Mouse (Mus musculus) embryonic facial prominence, embryonic 11.5 days (tissue): ENCODE results near the gene Tm9sf4. TPM values are rescaled to one million over a fixed set of nuclear protein-coding genes. Genes with fewer than 3 reads are reported as not detected.

Experiments
- ATAC-seq: fragments of 200-750 bp; cut with Nextera tagmentation; replicated peaks from 2 replicates; pipeline ENCODE4 v1.8.0; 2017; ENCODE audit warnings: low read depth; ENCODE audit not compliant: insufficient number of reproducible peaks, low FRiP score, low TSS enrichment
- DNase-seq: peaks from one replicate; pipeline ENCODE4 v3.0.0-alpha.2; 2015; ENCODE audit warnings: low spot score
- H3K27ac ChIP-seq: fragments of 300-500 bp; sonication (generic); replicated peaks from 2 replicates; pipeline ENCODE4 v1.5.1; 2014; ENCODE audit warnings: mild to moderate bottlenecking, low read depth, low read length, control low read depth
- H3K27me3 ChIP-seq: fragments of 300-500 bp; sonication (generic); 2 replicates; pipeline ENCODE4 v1.6.1; 2014; ENCODE audit warnings: mild to moderate bottlenecking, low read length, moderate library complexity, mixed read lengths; ENCODE audit not compliant: control insufficient read depth, insufficient read depth
- H3K36me3 ChIP-seq: fragments of 300-500 bp; sonication (generic); replicated peaks from 2 replicates; pipeline ENCODE4 v1.6.1; 2014; ENCODE audit warnings: low read depth, mild to moderate bottlenecking, low read length, moderate library complexity, mixed read lengths; ENCODE audit not compliant: control insufficient read depth, insufficient read depth
- H3K4me1 ChIP-seq: fragments of 300-500 bp; sonication (generic); 2 replicates; pipeline ENCODE4 v1.6.1; 2014; ENCODE audit warnings: low read length, mixed read lengths; ENCODE audit not compliant: control insufficient read depth, insufficient read depth
- H3K4me2 ChIP-seq: fragments of 300-500 bp; sonication (generic); 2 replicates; pipeline ENCODE4 v1.6.1; 2014; ENCODE audit warnings: low read depth, mild to moderate bottlenecking, control low read depth, low read length, moderate library complexity
- H3K4me3 ChIP-seq: fragments of 300-500 bp; sonication (generic); 2 replicates; pipeline ENCODE4 v1.5.1; 2014; ENCODE audit warnings: low read depth, low read length, control low read depth
- H3K9ac ChIP-seq: fragments of 300-500 bp; sonication (generic); replicated peaks from 2 replicates; pipeline ENCODE4 v1.6.1; 2014; ENCODE audit warnings: mild to moderate bottlenecking, control low read depth, low read length
- H3K9me3 ChIP-seq: fragments of 300-500 bp; sonication (generic); replicated peaks from 2 replicates; pipeline ENCODE4 v1.6.1; 2016; ENCODE audit warnings: mild to moderate bottlenecking, low read length, inconsistent platforms, mixed read lengths; ENCODE audit not compliant: control insufficient read depth
- WGBS: fragments of 180-500 bp; shearing (Covaris S2); extraction: QIAGEN DNeasy Blood & Tissue Kit; methylation state at CpG from one replicate; pipeline ENCODE4 v1.1.7; 2014; 5-methylcytosine and 5-hydroxymethylcytosine counted together
- polyA plus RNA-seq: library from polyadenylated mRNA; unstranded; fragments of >200 nt; fragmentation: Nextera tagmentation; extraction: Ambion mirVana; gene quantifications from 2 replicates; pipeline ENCODE4 v1.2.1, GENCODE M21; 2014

The Tm9sf4 gene
- polyA plus RNA-seq, 1 experiment from 2014 or later: 84.0 TPM

DNA sequence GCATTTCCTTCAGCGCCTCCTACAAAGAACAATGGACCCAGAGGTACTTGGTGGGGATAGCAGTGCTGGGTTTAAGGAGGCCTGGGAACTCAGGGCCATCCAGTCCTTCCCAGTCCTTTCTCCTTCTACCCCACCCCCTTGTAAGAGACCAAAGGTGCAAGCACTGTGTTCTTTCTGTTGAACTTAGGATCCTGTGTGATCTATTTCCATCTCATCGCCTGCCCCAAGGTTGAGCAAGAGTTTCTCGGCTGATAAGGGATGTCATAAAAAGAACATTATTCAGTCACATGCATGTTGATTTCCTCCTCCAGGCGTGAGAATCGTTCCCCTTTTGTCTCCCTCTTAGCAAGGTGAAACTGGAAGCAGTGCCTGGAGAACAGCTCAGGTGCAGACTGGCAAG, 88.6 kb downstream of the Tm9sf4 start:
- Histone ChIP-seq H3K4me3 (no peak overlapping the region), H3K9me3 (no peaks in the 10 kb centered on the region), H3K4me1 (no peaks in the 10 kb centered on the region), H3K4me2 (no peak overlapping the region), H3K27ac (no peak overlapping the region), H3K9ac (no peak overlapping the region), H3K36me3 (no peaks in the 10 kb centered on the region; the same call in 1 of the 2 replicates), H3K27me3 (no peaks in the 10 kb centered on the region)
- no peak for DNase-seq
- ATAC-seq: no peak
- WGBS: 93% methylated on average over 5 of the region's 5 CpGs

DNA sequence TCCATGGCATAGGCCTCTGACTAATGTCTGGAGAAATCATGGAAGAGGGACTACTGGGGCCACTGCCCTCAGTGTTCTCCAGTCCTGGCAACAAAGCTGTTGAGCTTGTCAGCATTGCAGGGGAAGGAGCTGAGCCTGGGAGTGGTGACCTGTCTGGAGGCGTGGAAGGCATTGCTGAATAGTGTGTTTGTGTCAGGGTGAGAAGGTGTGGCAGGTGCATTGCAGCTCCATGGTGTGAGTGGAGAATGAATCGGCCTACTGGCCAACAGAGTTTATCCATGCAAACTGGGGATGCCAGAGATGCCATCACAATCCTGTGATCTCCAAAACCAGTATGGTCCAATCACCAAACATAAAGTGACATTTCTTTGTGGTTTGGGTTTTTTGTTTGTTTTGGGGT, 95.5 kb downstream of the Tm9sf4 start:
- ATAC-seq: no peak
- no peaks in the 10 kb centered on the region for H3K4me1 ChIP-seq

DNA sequence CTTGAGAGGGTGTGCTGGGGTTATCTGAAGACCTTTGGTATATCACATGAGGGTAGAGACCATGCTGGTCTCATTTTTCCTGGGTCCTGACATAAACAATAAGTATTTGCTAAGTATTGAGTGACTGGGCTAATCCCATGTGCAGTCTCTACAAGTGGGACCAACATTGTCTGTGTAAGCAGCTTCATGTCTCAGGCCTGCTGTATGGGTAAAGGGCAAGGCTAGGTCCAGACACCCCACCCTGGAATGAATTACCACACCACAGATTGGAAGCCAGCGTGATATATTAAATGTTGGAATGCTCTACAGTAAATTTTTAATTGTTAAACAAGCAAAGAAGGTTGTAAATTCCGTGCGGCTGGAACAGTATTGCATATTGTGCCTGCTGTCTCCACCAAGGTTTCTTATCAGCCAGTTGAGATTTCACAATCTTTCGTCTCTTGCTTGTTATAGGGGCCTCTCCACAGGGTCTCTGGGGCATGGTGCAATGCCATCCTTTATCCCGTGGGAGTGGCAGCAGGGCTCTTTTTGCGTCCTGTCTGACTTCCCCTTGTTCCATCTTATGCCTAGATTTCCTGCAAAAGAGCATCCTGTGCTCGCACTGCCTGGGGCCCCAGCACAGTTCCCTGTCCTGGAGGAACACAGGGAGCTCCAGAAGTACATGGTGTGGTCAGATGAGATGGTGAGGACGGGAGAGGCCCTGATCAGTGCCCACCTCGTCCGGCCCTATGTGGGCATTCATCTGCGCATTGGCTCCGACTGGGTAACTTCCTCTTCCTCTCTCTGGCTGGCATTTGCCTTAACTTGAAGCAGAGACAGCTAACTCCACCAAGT, 98.1 kb downstream of the Tm9sf4 start:
- H3K4me2 ChIP-seq: no peak overlapping the region
- 85% methylated on average over 12 of the region's 12 CpGs for WGBS
- ATAC-seq (no peak), DNase-seq (no peak)
- H3K4me3 ChIP-seq: no peak overlapping the region
- H3K36me3 ChIP-seq: peaks cover 6% of the 10 kb centered on the region
- no peaks in the 10 kb centered on the region for H3K27me3 ChIP-seq
- H3K9ac ChIP-seq: no peak overlapping the region
- H3K27ac ChIP-seq: no peak overlapping the region
- H3K9me3 ChIP-seq: no peaks in the 10 kb centered on the region
- H3K4me1 ChIP-seq: no peaks in the 10 kb centered on the region

More for the DNA sequence above, 95.5 kb downstream of the Tm9sf4 start:
- Histone ChIP-seq H3K9ac (no peak overlapping the region), H3K4me2 (no peak overlapping the region), H3K27me3 (no peaks in the 10 kb centered on the region), H3K4me3 (no peak overlapping the region), H3K9me3 (no peaks in the 10 kb centered on the region), H3K36me3 (peaks cover 6% of the 10 kb centered on the region), H3K27ac (no peak overlapping the region)
- DNase-seq: no peak
- 89% methylated on average over 2 of the region's 2 CpGs for WGBS

Other genes with a start within 250 kb of the Tm9sf4 start
- gene Mylk2, start 250.0 kb upstream of the Tm9sf4 start, polyA plus RNA-seq: 0.08 TPM in 1 of 2 replicates, not detected in the other
- gene Foxs1, start 228.1 kb upstream of the Tm9sf4 start, polyA plus RNA-seq: 0.74 and 0.79 TPM in 2 replicates
- 0.45 and 1.00 TPM in 2 replicates for gene Dusp15, start 209.6 kb upstream of the Tm9sf4 start, polyA plus RNA-seq
- 0.89 and 1.6 TPM in 2 replicates for gene Ttll9, start 198.8 kb upstream of the Tm9sf4 start, polyA plus RNA-seq
- 71.4 and 75.6 TPM in 2 replicates for gene Pdrg1, start 145.9 kb upstream of the Tm9sf4 start, polyA plus RNA-seq
- 0.07 and 0.36 TPM in 2 replicates for gene Xkr7, start 129.5 kb upstream of the Tm9sf4 start, polyA plus RNA-seq
- gene Ccm2l, start 95.3 kb upstream of the Tm9sf4 start, polyA plus RNA-seq: 1.3 and 1.7 TPM in 2 replicates
- 1.8 TPM in 2 replicates for gene Hck, start 52.8 kb upstream of the Tm9sf4 start, polyA plus RNA-seq
- gene Tspyl3, start 64.1 kb downstream of the Tm9sf4 start, polyA plus RNA-seq: 8.5 and 8.6 TPM in 2 replicates
- gene Plagl2, start 80.1 kb downstream of the Tm9sf4 start, polyA plus RNA-seq: 26.9 and 27.4 TPM in 2 replicates
- 7.5 and 8.0 TPM in 2 replicates for gene Pofut1, start 80.2 kb downstream of the Tm9sf4 start, polyA plus RNA-seq
- 6.9 and 7.6 TPM in 2 replicates for gene Kif3b, start 130.1 kb downstream of the Tm9sf4 start, polyA plus RNA-seq
- 20.4 and 21.0 TPM in 2 replicates for gene Asxl1, start 184.5 kb downstream of the Tm9sf4 start, polyA plus RNA-seq